Mouse (Mus musculus) heart, adult 18-20 months (tissue): ENCODE data around the gene Prtg. TPM values are rescaled to one million over a fixed set of nuclear protein-coding genes. Genes with fewer than 3 reads are reported as not detected.

Experiments
- total RNA-seq, 2 experiments: library from RNA; stranded (reverse); gene quantifications; 2 replicates each; pipeline ENCODE4 v1.2.3; 2021

The Prtg gene
- total RNA-seq, 2 experiments from 2014 or later, result 0.02 TPM; not detected in 1

Other genes starting within 250 kb of the Prtg start
- 100 to 1,000 TPM; 343 to 345 TPM for gene Nedd4, start 144.5 kb upstream of the Prtg start, total RNA-seq
- 10 to 100 TPM; 13.5 to 14.9 TPM for gene Pygo1, start 118.8 kb downstream of the Prtg start, total RNA-seq
- gene Dyx1c1, start 151.9 kb downstream of the Prtg start, total RNA-seq, result under 1 TPM; 0.30 to 0.57 TPM
- not detected for gene Gm44503, start 152.0 kb downstream of the Prtg start, total RNA-seq
- 1 to 10 TPM; 5.8 to 6.7 TPM for gene Ccpg1os, start 178.5 kb downstream of the Prtg start, total RNA-seq
- 10 to 100 TPM; 84.9 to 95.1 TPM for gene Ccpg1, start 178.6 kb downstream of the Prtg start, total RNA-seq
- 1 to 10 TPM; 1.8 to 2.5 TPM for gene Pigb, start 233.5 kb downstream of the Prtg start, total RNA-seq
- 1 to 10 TPM; 5.1 to 6.9 TPM for gene Rab27a, start 238.0 kb downstream of the Prtg start, total RNA-seq